Mouse (Mus musculus) brown adipose tissue, adult 24 weeks (tissue): ENCODE measurements around the gene Bace2. TPM values are rescaled to one million over a fixed set of nuclear protein-coding genes. Genes with fewer than 3 reads are reported as not detected.

Source experiments
- H3K27ac ChIP-seq: fragments of 200-500 bp; replicated peaks from 2 replicates; pipeline ENCODE4 v1.5.1; 2012; ENCODE audit warnings: low read depth, mild to moderate bottlenecking, low read length
- H3K4me1 ChIP-seq: fragments of 200-500 bp; 2 replicates; pipeline ENCODE4 v1.6.1; 2012; ENCODE audit warnings: low read length, mixed read lengths; ENCODE audit not compliant: control insufficient read depth, insufficient read depth, insufficient read length
- H3K4me3 ChIP-seq: fragments of 200-500 bp; 2 replicates; pipeline ENCODE4 v1.5.1; 2012; ENCODE audit warnings: low read depth, mild to moderate bottlenecking, low read length, moderate library complexity; ENCODE audit not compliant: insufficient read depth
- polyA plus RNA-seq: library from polyadenylated mRNA; stranded (reverse); fragments of >200 nt; gene quantifications from 2 replicates; pipeline ENCODE4 v1.2.4, GENCODE M21; 2012; ENCODE audit not compliant: missing spikeins, insufficient read depth, insufficient read length

Bace2 gene
- polyA plus RNA-seq, 1 experiment, result 1.9 TPM

- H3K4me3 ChIP-seq, result no peak overlapping the region
Observed at GRCm38 (mm10) chr16:97370258-97370657, 13.7 kb downstream of the Bace2 start.

GRCm38 (mm10) chr16:97387955-97388354 is 31.4 kb downstream of the Bace2 start:
- no peak overlapping the region for H3K4me3 ChIP-seq
- no peak overlapping the region for H3K27ac ChIP-seq
- H3K4me1 ChIP-seq, result no peaks in the 10 kb centered on the region

More at GRCm38 (mm10) chr16:97370258-97370657, 13.7 kb downstream of the Bace2 start:
- Histone ChIP-seq H3K4me1 (no peaks in the 10 kb centered on the region), H3K27ac (no peak overlapping the region)

- Histone ChIP-seq H3K27ac (no peak overlapping the region), H3K4me1 (no peaks in the 10 kb centered on the region), H3K4me3 (no peak overlapping the region)
Observed at GRCm38 (mm10) chr16:97391289-97391688, 34.7 kb downstream of the Bace2 start.

GRCm38 (mm10) chr16:97391701-97392384 is 35.3 kb downstream of the Bace2 start:
- H3K27ac ChIP-seq, result no peak overlapping the region
- H3K4me1 ChIP-seq, result no peaks in the 10 kb centered on the region
- no peak overlapping the region for H3K4me3 ChIP-seq

- no peak overlapping the region for H3K4me3 ChIP-seq
- H3K27ac ChIP-seq, result no peak overlapping the region
- no peaks in the 10 kb centered on the region for H3K4me1 ChIP-seq
Observed at GRCm38 (mm10) chr16:97396436-97396835, 39.9 kb downstream of the Bace2 start.

- Histone ChIP-seq H3K4me3 (no peak overlapping the region), H3K4me1 (no peaks in the 10 kb centered on the region; the same call in 1 of the 2 replicates), H3K27ac (no peak overlapping the region)
Observed at GRCm38 (mm10) chr16:97397945-97398531, 41.5 kb downstream of the Bace2 start.

- Histone ChIP-seq H3K27ac (no peak overlapping the region), H3K4me3 (no peak overlapping the region), H3K4me1 (no peaks in the 10 kb centered on the region; the same call in 1 of the 2 replicates)
Observed at GRCm38 (mm10) chr16:97399991-97400390, 43.4 kb downstream of the Bace2 start.

- H3K4me1 ChIP-seq, result no peaks in the 10 kb centered on the region; the same call in 1 of the 2 replicates
- H3K4me3 ChIP-seq, result no peak overlapping the region
- H3K27ac ChIP-seq, result no peak overlapping the region
Observed at GRCm38 (mm10) chr16:97401741-97402140, 45.2 kb downstream of the Bace2 start.

GRCm38 (mm10) chr16:97402213-97402785 is 45.8 kb downstream of the Bace2 start:
- Histone ChIP-seq H3K4me1 (no peaks in the 10 kb centered on the region; the same call in 1 of the 2 replicates), H3K27ac (no peak overlapping the region), H3K4me3 (no peak overlapping the region)

- Histone ChIP-seq H3K4me3 (no peak overlapping the region), H3K27ac (no peak overlapping the region), H3K4me1 (no peaks in the 10 kb centered on the region; the same call in 1 of the 2 replicates)
Observed at GRCm38 (mm10) chr16:97405476-97406012, 49.0 kb downstream of the Bace2 start.

GRCm38 (mm10) chr16:97417896-97418542 is 61.5 kb downstream of the Bace2 start:
- H3K27ac ChIP-seq, result no peak overlapping the region
- H3K4me3 ChIP-seq, result no peak overlapping the region
- no peaks in the 10 kb centered on the region for H3K4me1 ChIP-seq

- Histone ChIP-seq H3K4me3 (no peak overlapping the region), H3K27ac (no peak overlapping the region), H3K4me1 (no peaks in the 10 kb centered on the region)
Observed at GRCm38 (mm10) chr16:97418749-97419453, 62.4 kb downstream of the Bace2 start.

- Histone ChIP-seq H3K4me1 (no peaks in the 10 kb centered on the region), H3K4me3 (no peak overlapping the region), H3K27ac (no peak overlapping the region)
Observed at GRCm38 (mm10) chr16:97421671-97422070, 65.1 kb downstream of the Bace2 start.

- Histone ChIP-seq H3K4me3 (no peak overlapping the region), H3K4me1 (no peaks in the 10 kb centered on the region), H3K27ac (no peak overlapping the region)
Observed at GRCm38 (mm10) chr16:97423627-97424026, 67.1 kb downstream of the Bace2 start.

GRCm38 (mm10) chr16:97428026-97428425 is 71.5 kb downstream of the Bace2 start:
- Histone ChIP-seq H3K4me1 (peaks cover 2% of the 10 kb centered on the region; the same call in 1 of the 2 replicates), H3K4me3 (no peak overlapping the region), H3K27ac (no peak overlapping the region)
